Mouse (Mus musculus): ENCODE data around the gene Pgbd1.

- TF ChIP-seq CTCF (IDR thresholded peaks at IDR 0.05 in 2 of 3, conservative IDR thresholded peaks at IDR 0.05 in 1 of 3; ENCODE audit: control insufficient read depth in 1 of 3, insufficient read depth in 1 of 3, low read depth in 2 of 3, low read length in 3 of 3, poor library complexity in 1 of 3, severe bottlenecking in 1 of 3) (no peak), EP300 (IDR thresholded peaks at IDR 0.05; ENCODE audit: low read depth in 1 of 2, low read length in 2 of 2) (no peak), TAL1 (IDR thresholded peaks at IDR 0.05; ENCODE audit: low read length) (no peak), ZMIZ1 (IDR thresholded peaks at IDR 0.05; ENCODE audit: low read depth, low read length) (no peak), ELF1 (IDR thresholded peaks at IDR 0.05; ENCODE audit: low read depth, low read length) (no peak), GATA1 (IDR thresholded peaks at IDR 0.05; ENCODE audit: low read depth, low read length) (no peak), TCF12 (IDR thresholded peaks at IDR 0.05; ENCODE audit: low read depth, low read length) (no peak), RCOR1 (IDR thresholded peaks at IDR 0.05; ENCODE audit: low read depth, low read length) (no peak), NRF1 (IDR thresholded peaks at IDR 0.05; ENCODE audit: insufficient read depth, low read depth, low read length, poor library complexity, severe bottlenecking) (no peak), POLR2A (IDR thresholded peaks at IDR 0.05; ENCODE audit: control insufficient read depth in 1 of 2, insufficient read depth in 1 of 2, low read depth in 1 of 2, low read length in 2 of 2, poor library complexity in 1 of 2) (no peak)
Observed at GRCm38 (mm10) chr13:21372700-21373099, 68.2 kb downstream of the Pgbd1 start.
